Mouse (Mus musculus): ENCODE data around the gene Slc34a3.

Gene Slc34a3

DNA sequence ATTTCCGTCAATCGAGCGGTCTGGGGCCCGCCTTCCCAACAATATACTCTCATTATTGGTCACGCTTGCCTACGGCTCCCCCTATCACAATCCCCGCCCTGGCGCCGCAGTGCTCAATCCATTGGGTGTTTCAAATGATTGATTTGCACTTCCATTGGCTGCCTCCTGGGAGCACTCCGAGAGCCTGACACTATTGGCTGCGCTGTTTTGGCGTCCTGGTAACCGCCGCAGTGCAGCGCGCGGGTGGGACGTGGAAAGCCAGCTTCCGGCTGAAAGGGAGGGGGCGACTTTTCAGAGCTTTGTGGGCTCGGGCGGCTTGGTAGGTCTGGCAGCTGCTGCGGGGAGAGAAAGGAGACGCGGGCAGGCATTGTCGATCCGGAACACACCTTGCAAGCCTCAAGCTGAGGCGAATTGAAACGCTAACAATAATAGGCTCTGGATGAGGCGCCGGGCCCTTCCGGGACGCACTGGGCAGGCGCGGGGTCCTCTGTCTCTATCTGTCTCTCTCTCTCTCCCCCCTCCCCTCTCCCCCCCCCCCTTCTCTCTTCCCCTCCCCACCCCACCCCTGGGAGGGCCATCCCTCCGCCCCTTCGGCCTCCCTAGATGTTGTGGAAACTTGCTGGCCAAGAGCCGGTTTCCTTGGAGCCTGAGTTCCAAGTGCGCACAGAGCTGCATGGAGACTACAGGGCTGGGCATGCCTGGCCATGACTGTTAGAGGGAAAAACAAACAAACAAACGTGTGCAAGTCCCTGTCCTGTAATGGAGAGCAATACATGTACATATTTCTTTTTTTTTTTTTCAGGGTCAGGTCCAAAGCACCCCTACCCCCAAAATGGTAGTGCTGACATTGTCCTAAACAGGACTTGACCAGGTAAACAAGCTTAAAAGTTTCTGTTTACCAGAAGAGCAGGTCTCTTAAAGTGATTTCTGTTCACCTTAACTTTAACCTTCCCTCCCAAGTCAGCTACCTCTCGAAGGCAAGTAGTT lies 9.1 kb downstream of the Slc34a3 start:
- peak; percentile 94 to 97 for DNase-seq

DNA sequence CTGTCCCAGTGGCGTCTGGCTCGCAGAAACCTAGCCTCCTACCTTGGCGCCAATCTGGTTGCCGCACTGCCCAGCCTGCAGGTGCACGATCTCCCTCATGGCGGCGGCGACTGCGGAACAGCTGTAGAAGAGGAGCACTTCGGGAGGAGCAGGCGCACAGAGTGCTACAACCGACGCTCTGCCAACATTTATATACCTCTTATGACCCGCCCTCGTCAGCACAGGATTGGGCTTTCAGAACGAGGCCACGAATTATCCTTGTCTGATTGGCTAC lies 9.7 kb downstream of the Slc34a3 start, which contains the start of gene Tubb4b:
Tubb4b (minus strand) TSS at position 211 of the 274 bp plus-strand sequence.
- no peak for DNase-seq

DNA sequence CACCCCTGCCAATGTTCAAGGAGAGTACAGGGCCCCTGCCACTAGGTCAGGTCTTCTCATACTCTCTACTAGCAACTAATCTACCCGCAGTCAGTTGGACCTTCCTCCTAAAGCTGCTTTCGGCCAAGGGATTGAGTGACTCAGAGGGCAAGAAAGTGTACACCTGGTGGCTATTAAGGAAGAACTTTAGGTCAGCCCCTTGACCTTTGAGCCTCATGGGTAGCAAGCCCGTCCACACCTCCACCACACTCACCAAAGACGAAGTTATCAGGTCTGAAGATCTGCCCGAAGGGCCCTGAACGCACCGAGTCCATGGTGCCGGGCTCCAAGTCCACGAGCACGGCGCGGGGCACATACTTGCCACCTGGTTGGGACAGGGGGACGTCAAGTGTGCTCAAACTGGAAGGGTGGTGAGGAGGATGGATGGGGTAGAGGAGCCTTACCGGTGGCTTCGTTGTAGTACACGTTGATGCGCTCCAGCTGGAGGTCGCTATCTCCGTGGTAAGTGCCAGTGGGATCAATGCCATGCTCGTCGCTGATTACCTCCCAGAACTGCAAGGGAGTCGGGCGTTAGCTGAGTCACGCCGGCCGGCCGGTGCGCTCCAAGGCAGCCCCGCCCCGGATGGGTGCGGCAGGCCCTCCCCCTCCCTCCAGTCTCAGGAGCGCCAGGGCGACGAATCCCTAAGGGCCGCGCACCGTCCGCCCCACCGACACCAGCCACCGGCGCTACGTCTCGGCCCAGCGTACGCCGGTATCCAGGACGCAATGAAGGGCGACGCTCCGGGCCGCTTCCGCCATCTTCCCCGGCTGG lies 10.3 kb downstream of the Slc34a3 start:
- DNase-seq, result peak in 1 of 2 experiments; percentile 79

DNA sequence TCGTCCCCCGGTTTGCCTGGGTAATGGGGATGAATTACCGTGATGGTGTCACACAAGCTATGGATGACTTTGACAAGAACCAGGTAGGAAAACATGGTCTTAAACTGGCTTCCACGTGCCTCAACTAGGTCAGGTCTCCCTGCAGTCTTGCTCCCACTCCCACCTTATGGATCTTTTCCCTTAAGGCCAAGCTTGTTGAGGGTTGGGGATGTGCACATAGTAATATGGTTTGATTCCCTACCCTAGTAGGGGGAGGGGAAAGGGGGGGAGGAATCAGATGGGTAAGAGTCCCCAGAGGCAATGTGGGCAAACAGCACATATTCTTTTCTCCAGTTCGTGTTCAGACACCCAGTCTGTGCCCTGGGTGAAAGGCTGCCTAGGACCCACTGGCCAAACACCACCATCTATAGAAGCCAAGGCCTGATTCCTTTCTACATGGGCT lies 12.8 kb downstream of the Slc34a3 start:
- DNase-seq, result no peak

DNA sequence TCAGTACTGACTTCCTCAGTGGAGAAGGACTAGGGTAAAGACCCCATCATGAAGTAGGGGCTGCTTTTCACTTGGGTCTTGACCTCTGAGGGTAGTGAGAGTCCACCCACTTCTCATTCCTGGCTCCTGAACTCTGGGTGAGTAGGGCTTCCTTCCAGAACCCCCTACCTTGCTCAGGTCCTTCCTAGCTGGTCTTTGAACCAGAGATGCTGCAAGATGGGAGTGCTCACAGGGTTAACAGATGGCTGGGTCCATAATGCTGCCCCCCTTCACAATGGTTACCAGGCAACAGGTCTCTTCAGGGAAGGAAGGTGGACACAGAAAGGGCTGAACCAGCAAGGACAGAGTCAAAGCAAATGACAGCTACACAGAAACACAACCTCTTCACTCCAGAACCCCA lies 15.7 kb downstream of the Slc34a3 start, which contains the start of gene Fam166a:
Fam166a (plus strand) TSS at position 301 of the 400 bp plus-strand sequence.
- DNase-seq, result no peak

DNA sequence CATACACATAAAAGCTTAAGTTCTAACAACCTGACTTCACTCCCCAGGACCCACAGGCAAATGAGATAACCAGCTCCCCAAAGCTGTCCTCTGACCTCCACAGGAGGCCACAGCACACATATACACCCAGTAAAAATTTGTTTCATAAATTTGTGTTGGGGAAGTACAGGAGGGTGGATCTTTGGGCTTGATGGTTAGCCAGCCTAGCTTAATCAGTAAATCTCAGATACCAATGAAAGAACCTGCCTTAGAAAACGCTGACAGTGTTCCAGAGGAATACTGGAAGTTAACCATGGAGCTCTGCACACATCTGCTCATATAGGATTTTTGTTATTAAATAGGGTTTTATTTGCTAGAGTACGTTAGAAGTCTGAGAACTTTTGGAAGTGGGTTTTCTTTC lies 16.5 kb downstream of the Slc34a3 start:
- DNase-seq, result no peak

DNA sequence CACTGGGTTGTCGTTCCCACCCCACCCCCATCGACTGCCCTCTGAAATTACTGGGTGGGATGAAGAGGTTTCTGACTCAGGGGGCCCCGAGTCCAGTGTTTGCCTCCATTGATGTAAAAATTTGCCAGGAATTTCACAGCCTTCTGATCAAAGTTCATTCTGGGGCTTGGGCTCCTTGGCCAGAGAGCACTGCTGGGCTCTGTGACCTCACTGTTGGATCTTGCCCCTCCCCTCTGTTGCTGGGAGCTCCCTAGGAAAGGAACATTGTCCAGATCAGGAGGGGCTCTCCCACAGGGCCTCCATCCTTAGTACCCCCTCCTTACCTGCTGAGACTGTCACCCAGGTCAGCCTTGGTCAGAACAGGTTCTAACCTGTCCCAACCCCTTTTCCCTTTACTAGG lies 19.7 kb downstream of the Slc34a3 start, which contains the start of gene Stpg3:
Stpg3 (minus strand) TSS at position 194 of the 400 bp plus-strand sequence.
- no peak for DNase-seq

DNA sequence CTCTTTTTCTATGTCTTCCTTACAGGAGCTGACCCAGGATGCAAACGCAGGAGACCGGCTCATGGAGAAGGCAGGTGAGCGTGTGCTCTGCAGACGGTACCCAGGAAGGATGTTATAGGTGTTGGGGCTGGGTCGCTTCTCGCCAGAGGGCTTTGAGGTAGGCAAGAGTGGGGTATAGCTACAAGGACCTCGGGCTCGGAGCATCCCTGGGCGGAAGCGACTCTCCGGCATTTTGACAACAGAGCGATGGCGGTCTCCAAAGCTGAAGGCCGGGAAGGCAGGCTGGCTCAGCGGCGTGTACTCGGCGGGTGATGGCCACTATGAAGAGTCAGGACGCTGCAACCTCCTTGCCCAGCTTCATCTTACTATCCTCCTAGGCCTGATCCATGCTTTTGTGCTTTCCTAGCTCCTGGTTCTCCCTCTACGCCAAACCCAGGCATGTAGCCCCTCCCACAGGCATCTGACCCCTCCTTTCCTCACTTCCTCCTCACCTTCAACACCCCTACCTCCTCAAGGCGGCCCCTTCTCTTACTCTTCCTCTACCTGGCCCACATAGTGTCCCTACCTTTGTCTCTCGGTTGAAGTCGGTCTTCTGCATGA lies 20.8 kb downstream of the Slc34a3 start:
- DNase-seq, result no peak

DNA sequence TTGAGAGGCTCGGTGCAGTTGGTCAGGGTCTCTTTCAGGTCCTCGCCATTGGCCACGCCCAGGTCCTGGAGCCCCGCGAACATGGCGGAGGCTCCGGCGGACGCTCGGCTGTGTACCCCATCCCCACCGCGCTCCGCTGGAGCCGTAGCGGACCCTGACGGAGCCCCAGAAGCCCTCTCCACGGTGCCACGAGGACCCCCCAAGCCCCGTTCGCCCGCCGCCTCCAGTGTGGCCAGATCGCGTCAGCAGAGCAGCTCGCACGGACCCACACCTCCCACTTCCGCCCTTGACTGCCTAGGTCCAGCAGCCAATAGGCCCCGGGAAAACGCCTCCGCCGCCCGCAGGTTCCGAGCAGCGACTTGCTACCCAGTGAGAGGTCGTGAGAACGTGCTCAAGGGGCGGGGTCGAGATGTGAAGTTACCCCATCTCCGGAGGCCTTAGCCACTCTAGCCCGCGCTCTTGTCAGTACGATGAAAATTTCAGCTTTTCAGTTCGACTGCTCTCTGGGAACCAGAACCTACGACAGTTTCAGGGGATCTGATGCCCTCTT lies 23.0 kb downstream of the Slc34a3 start, which contains the start of gene Nelfb:
Nelfb (minus strand) TSS at position 369 of the 550 bp plus-strand sequence.
- DNase-seq, result peak; percentile 93 to 94

DNA sequence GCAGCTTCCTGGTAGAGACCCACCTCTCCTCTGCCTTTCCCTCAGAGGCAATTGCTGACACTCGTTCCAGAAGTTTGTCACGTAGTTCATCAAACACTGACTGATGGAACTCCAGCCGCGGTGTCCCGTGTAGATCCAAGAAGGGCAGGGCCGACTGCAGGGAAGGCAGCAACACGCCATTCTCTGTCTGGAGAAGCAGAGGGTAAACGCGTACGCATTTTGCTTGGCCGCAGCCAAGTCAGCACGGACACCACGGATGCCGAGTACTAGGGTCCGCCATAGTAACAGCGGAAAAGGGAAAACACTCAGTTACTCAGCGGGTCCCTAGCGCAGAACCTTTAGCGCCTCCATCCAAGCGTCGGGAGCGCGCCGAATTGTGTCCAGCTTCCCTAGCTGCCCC lies 23.5 kb downstream of the Slc34a3 start:
- DNase-seq, result no peak

DNA sequence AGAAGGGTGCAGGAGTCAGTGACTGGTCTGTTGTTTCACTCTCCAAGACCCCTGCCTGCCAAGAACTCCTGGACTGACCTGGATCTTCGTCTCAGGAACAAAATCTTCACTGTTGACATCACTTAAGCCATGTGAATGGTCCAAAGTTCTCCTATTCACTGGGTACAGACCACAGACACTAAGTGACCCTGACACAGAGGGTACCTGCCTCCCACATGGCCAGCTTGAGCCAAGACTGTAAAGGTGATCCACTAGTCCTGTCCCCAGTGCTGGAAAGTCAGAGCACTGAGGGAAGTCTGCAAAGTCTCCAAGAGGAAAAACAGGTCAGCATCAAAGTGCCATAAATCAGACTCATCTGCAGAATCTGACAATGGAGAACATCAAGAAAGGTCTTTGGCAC lies 26.6 kb downstream of the Slc34a3 start:
- DNase-seq, result no peak

DNA sequence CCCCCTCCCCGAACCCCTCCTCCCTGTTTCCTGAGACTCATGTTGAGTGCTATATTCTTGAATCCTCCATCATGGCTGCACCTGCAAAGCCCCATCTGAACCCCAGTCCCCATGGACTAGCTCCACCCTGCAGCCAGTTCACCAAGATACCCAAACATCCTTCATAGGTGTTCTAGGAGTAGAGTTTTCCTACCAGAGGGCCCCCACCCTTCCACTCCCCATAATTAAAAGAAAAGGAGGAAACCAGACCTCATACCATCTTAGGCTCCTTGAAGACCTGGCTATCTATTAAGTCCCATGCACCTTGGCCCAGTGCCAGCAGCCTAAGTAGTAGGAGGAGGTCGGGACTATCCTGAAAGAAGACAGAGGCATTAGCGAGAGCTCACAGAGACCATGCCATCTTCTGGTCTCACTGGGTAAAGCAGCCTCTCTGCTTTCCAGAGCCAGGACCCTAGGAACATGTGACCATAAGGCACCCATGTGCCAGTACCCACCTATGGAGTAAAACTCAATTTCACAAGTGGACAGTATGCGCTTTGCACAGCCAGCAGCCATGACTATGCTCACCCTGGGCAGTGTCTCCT lies 30.4 kb downstream of the Slc34a3 start:
- no peak for DNase-seq

DNA sequence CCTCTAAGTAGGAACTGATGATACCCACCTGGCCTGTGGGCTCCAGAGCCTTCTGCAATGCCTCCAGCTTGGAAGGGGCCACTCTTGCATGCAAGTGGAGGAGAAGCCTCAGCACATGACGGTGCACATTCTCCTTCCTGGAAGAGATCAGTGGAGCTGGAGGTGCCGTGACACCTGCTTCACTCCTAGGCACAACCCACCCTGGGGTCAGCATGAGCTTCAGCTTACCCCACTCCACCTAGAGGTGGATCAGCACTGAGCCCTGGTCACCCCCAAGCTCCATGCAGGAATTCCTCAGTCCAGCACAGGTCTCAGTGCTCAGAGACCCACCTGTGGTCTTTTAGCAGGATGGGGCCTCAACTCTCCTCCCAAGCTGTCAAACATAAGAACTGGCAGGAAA lies 33.5 kb downstream of the Slc34a3 start:
- no peak for DNase-seq

DNA sequence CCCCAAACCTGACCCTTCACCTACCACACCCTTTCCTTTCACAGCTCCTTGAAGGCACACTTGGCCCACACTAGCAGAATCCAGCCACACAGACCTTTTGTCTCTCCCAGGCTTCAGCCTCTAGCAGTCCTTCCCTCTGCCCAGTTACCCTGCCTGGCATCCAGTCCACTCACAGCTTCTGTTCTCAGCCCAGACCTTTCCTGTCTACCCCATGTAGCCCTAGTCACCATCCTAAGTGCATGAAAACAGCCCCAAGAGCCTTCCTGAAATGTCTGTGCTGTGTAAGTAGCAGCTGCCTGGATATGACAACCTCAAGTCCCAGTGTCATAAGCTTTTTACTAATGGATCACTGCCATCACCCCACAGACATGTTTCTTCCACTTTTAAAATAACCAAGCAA lies 36.2 kb downstream of the Slc34a3 start:
- DNase-seq, result no peak

DNA sequence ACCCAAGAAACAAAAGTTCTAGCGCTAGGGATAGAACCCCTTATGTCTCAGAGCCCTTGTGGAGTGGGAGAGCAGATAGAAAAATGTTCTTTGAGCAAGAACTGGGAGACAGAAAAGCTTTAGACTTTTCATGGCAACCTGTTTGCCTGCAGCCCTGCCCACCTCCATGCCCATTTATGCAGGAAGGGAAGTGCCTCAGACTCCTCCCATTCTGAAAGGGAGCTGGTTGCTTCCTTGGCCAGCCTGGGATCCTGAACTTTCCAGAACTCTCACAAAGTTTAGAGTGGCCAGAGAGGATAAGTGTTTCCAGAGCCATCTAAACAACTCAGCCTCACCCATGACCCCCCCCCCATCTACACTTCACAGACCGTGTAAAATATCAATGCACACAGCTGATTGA lies 37.0 kb downstream of the Slc34a3 start:
- DNase-seq, result no peak

DNA sequence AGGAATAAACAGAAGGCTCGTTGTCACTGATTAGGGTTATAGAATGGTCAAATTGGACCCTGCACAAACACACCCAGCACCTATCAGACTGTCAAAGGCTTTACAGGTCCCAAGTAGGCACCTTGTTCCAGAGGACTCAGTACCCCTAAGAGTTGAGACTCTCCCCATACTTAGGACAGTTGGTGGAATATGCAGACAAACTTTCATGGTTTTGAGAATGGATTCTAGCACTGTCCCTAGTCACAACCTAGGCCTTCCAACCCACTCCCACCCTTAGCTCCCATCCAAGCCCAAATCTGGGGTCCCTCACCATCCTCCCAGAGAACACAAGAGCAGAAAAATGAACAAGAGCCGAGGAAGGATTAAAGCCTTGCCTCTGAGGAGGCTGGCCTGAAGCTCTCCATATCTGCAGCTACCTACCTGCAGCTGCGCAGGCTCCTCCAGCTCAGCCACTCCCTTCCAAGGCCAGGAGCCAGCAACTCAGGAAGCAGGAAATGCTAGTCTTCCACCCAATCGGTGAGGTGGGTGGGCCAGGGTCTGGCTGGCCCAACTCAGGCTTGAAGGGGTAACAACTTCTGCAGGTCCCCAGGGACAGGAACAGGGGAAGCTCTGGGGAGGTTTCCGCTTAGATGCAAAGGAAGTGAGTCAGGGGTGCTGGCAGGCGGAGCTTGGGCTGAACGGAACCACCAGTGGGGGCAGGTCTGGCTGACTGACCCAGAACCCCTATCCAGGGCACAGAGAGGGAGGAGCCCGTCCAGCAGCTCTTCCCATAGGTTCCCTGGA lies 37.8 kb downstream of the Slc34a3 start, which contains the start of gene Tor4a:
Tor4a (minus strand) TSS at position 715 of the 783 bp plus-strand sequence.
- DNase-seq, result peak; percentile 90 to 92

DNA sequence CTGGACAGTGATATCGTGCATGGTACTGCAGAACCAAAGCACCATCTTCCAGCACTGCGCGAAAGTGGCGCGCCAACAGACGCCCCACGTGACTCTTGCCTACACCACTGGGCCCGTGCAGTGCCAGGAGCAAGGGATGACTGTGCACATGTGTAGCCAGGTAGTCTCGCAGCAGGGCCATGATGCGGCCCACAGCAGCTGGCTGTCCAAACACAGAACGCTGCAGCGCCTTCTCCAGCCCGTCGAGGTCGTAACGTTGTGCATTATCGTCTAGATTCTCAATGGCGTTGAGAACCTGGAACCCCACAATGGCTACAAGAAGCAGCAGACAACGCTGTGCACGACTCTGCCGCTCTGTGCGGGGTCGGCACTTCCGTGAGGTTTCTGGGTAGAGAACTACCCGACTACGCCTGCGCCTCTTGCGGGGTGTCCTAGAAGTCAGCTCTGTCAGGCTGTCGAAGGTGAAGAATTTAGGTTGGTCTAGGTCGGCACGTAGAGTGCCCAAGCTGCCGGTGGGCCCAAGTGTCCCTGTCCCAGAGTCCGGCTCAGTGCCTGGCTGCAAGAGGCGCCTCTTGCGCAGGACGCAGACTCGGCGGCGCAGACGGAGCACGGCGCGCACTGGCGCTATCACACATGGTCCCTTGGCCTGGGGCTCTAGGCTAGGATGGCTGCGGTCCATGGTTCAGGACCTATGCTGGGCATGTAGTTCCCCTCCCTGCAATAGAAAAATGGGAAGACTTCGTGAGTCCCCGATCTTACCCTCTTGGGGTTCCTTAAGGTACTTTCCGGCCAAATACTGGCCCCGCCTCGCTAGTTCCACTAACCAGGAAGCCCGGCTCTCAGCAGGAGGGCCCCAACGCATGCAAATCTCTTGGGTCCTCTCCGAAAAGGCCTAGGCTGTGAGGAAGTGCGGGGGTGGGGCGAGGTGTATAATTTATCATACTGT lies 38.7 kb downstream of the Slc34a3 start:
- DNase-seq, result peak; percentile 92 to 94

DNA sequence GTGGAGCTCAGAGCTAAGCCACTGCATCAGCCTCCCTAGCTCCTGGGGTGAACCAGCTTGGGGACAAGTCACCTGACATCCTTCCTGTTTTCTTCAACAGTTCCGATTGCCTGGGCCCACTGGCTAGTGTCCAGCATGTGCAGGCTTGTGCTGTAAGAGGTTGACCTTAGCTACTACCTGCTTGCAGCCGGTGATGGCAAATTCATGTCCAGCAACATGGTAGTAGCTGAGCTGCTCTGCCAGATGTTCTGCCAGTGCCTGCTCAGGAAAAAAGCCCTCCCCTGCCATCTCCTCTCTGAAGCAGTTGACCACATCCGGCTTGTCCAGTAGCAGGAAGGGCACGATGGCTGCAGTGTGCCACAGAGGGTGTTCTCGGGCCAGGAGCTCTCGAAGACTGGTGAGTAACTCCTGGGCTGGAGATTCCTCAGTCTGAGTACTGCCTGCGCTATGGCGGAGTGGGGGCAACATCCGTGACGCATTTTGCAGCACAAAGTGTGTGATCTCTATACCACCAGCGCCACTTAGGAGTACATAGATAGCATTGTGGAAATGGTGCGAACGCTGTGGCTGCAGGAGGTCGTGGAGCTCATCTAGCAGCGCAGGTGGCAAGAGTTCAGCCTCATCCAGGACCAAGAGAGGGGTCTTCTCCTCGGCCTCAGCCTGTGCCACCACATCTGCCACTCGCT lies 39.5 kb downstream of the Slc34a3 start:
- DNase-seq, result peak; percentile 43 to 50

DNA sequence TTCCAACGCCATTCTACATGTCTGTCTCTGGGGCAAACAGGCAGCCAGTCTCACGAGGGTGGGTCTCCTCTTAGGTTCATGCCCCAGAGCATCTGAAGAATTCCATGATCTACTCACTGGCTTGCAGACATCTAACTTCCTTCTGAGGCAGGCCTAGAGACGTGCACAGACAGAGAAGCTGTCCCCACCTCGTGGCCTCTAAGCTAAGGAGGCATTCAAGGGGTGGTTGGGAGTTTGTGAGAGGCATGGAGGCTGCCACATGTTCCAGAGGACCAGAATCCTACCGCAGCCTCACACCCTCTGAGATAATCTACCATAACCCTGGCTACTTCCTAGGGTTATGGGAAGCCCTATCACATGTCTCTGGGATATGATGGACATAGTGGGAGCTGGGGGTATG lies 40.2 kb downstream of the Slc34a3 start:
- DNase-seq, result peak in 1 of 2 experiments; percentile 13

Measured in B cell, adult 2 months (primary cell).